Mouse (Mus musculus): Measurements from ENCODE around the gene Apeh. TPM values are rescaled to one million over a fixed set of nuclear protein-coding genes. Genes with fewer than 3 reads are reported as not detected.
A peak's percentile ranks its signal among the peaks of the same experiment; 100 is the strongest.
"Not testable (repeated sequence)": the region's sequence is repeated elsewhere in the genome, so short reads cannot be mapped to it uniquely, and the experiment has no call there.

The Apeh gene
- 72.6 and 79.0 TPM in 2 replicates for total RNA-seq (2014; fragmentation: Nextera tagmentation)
- 75.8 and 83.2 TPM in 2 replicates for total RNA-seq (2017)

- ATAC-seq (replicated peaks; ENCODE audit: poor library complexity, severe bottlenecking) = peak; percentile 88
Observed at GRCm38 (mm10) chr9:108094184-108094941, at the start of gene Apeh. Apeh (minus strand) TSS chr9:108094606.

GRCm38 (mm10) chr9:108143470-108143869 is 49.1 kb upstream of the Apeh start:
- no peak for ATAC-seq (replicated peaks; ENCODE audit: poor library complexity, severe bottlenecking)

DNA sequence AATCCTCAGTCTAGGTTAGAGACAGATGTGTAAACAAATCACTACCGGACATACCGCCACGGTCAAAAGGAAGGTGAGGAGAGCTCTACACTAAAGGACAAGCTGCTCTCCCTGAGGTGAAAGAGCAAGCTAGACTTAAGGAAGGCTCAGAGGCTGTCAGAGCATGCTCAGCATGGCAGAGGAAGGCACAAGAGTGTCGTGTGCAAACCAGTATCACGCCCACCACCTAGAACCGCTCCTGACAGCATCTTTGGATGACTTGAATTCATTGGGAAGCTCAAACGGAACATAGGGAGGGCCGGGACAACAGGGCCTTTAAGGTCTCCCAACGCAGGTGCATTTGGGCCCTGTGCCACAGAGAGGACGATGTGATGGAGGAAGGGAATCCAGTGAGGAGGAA is 47.0 kb upstream of the Apeh start:
- no peak for ATAC-seq (replicated peaks; ENCODE audit: poor library complexity, severe bottlenecking)

- ATAC-seq (replicated peaks; ENCODE audit: poor library complexity, severe bottlenecking) = no peak
Observed at GRCm38 (mm10) chr9:108139963-108140695, 45.7 kb upstream of the Apeh start.

GRCm38 (mm10) chr9:108139169-108139962 is 45.0 kb upstream of the Apeh start:
- no peak for ATAC-seq (replicated peaks; ENCODE audit: poor library complexity, severe bottlenecking)

- ATAC-seq (replicated peaks; ENCODE audit: poor library complexity, severe bottlenecking) = no peak
Observed at GRCm38 (mm10) chr9:108138118-108138517, 43.7 kb upstream of the Apeh start.

DNA sequence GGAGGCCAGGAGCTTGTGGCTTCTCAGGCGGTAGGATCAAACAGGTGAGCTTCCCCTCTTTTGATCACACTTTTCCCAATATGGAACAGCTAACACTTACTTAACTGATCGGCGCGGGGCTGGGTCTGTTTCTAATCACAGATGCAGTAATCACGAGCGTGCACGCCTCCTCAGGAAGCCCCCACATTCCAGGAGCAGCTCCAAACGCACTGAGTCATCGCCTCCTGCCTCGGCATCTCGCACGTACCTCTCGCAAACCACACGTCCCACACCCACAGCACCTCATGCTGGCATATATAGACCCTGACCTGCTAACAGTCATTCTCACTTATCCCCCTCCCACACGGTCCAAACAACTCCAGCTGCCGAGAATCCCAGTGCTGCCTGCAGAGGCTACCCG is 43.1 kb upstream of the Apeh start:
- ATAC-seq (replicated peaks; ENCODE audit: poor library complexity, severe bottlenecking) = no peak

GRCm38 (mm10) chr9:108136930-108137462 is 42.6 kb upstream of the Apeh start:
- ATAC-seq (replicated peaks; ENCODE audit: poor library complexity, severe bottlenecking) = peak; percentile 48; the same call in 1 of the 2 replicates

DNA sequence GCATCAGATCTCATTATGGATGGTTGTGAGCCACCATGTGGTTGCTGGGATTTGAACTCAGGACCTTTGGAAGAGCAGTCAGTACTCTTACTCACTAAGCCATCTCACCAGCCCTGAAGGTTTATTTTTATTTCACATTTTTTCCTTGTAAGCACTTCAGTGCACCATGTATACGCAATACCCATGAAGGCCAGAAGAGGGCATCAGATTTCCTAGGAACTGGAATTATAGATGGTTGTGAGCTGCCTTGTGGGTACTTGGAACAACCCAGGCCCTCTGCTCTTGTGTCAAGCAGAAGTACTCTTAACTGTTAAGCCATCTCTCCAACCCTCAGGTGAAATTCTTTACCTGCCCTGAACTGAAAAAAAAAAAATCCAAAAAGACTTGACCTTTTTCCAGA is 41.8 kb upstream of the Apeh start:
- ATAC-seq (replicated peaks; ENCODE audit: poor library complexity, severe bottlenecking) = 0 out of 2 replicates have a peak, but pooled peaks have one; percentile 48

DNA sequence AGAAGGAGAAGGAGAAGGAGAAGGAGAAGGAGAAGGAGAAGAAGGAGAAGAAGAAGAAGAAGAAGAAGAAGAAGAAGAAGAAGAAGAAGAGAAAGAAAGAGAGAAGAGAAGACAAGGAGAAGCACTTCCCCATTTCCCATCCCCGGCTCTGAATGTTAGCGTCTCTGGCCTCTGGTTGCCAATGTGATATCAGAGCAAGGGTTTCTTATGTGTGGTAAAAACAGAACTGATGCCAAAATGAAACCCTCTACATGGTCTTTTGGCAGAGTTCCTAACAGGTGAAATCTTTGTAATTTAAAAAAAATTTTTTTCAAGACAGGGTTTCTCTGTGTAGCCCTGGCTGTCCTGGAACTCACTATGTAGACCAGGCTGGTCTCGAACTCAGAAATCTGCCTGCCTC is 41.3 kb upstream of the Apeh start:
- not testable (repeated sequence) for ATAC-seq (replicated peaks; ENCODE audit: poor library complexity, severe bottlenecking)

GRCm38 (mm10) chr9:108133478-108133877 is 39.1 kb upstream of the Apeh start:
- ATAC-seq (replicated peaks; ENCODE audit: poor library complexity, severe bottlenecking) = no peak

DNA sequence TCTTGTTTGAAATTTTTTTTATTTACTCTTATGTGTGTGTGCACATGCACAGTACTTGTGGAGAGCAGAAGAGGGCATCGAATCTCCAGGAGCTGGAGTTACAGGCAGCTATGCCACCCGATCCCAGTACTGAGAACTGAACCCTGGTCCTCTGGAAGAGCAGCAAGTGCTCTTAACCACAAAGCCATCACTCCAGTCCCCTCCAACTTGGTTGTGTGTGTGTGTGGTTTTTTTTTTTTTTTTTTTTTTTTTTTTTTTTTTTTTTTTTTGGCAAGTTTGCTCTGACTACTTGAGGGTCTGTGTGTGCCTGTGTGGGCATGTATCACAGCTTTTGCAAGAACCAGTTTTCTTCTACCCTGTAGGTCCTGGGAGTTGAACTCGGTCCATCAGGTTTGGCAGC is 38.0 kb upstream of the Apeh start:
- no peak for ATAC-seq (replicated peaks; ENCODE audit: poor library complexity, severe bottlenecking)

DNA sequence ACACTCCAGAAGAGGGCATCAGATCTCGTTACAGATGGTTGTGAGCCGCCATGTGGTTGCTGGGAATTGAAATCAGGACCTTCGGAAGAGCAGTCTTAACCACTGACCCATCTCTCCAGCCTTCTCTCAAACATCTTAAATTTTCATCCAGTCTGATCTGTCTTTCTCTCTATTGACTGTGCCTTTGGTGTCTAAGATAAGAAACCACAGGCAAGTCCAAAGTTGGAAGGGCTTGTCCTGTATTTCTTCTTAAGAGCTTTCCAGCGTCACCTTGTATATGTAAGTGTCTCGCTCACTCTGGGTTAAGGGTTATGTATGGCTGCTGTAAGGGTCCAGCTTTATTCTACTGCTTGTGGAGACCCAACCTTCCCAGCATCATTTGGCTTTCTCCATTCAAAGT is 37.1 kb upstream of the Apeh start:
- no peak for ATAC-seq (replicated peaks; ENCODE audit: poor library complexity, severe bottlenecking)

DNA sequence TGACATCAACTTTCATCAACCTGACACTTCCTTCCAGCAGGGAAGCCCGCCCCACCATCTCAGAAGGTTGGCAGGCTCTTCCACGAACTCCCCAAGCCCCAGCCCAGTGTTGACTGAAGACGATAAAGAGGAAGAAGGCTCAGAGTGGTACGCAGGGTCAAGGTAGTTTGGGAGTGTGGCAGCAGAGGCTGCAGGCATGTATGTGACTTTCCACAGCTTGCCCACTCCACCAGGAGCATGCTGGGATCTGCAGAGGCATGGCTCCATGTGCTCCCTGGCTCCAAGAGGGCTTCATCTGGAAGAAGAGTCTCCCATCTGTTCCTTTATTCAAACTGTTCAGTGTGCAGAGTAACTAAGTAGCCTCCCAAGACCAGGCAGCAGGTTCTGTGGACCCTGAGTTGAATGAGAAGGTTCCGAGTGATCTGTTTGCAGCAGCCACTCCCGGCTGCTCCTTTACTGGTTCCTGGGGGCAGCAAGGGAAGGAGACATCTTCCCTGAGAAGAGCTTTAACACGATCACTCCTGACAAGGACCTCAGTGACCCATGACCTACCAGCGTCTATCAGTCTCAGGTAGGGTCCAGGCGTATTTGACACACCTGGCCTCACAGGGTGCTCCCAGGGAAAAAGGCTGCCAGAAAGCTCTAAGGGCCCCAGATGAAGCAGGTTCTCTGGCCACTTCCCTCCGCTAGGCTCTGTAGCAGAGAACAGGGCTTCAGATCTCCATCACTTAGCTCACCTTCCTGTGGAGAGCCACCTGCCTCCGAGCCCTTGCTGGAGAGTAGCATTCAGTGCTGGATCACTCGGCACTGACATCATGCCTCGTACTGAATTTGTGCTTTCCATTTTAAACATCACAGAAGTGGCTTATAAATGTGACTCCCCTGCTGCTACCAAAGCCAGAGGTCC is 34.9 kb upstream of the Apeh start:
- ATAC-seq (replicated peaks; ENCODE audit: poor library complexity, severe bottlenecking) = peak; percentile 52; the same call in 1 of the 2 replicates

DNA sequence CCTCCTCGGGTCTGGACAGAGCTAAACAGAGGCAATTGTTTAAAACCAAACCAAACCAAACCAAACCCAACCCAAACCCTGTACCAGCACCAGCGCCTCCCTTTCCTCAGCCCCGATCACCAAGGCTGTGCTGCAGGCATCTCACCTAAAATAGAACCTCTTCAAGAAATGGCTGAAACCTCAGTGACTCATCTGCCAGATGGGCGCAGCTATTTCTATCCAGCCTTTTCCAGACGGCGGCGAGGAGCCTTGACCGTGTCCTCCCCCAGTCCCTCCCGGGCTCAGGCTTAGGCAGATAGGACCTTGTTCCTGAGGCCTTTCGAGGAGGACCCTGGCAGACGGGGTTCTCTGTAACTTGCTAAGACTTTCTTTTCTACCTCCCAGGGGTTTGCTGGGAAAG is 33.8 kb upstream of the Apeh start:
- no peak for ATAC-seq (replicated peaks; ENCODE audit: poor library complexity, severe bottlenecking)

DNA sequence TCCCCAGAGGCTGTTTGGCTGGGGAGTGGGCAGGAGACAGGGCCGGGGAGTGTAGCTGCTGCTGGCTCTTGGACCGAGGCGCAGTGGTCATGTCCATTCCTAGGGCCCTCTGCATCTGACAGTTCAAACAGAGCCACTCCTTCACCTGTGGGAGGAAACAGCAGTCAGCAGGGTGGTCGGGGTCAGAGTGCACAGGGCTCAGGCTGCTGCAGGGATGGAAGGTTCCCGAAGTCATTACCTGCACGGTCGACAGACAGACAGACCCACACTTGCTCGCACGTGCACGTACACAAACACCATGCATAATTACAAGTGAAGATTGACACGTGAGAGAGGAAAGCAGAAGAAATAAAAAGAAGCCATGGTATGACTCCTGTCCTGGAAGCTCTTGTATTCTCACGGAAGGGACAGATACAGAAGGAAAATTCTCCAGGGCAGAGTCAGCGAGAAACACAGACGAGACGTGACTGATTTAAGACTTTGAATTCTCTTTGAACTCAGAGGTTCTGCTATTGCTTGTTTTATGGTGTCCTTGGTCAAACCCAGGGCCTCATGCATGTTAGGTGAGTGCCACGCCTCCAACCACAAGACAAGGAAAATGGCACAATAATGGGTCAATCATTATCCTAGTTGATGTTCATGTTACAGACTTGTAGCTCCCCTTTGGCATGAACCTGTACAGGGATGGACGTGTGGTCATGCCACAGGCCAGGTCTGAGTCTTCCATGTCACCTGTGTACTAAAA is 32.2 kb upstream of the Apeh start:
- no peak for ATAC-seq (replicated peaks; ENCODE audit: poor library complexity, severe bottlenecking)

DNA sequence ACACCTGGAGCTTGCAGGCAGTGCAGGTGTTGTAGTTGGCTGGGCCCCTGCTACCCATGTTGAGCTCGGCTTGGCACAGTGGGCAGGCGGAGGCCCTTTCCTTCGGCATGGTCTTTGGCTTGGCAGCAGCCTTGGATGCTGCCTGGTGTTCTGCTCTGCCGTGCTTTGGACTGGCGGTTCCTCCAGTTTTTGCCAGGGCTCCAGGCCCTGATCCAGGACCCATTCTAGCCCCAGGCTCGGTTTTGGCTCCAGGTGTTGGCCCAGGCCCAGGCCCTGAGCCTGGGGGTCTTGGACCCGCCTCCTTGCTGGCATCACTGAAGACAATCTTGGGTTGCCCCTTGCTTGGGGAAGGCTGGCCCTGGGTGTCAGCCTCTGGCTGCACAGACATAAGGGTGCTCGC is 31.3 kb upstream of the Apeh start:
- no peak for ATAC-seq (replicated peaks; ENCODE audit: poor library complexity, severe bottlenecking)

DNA sequence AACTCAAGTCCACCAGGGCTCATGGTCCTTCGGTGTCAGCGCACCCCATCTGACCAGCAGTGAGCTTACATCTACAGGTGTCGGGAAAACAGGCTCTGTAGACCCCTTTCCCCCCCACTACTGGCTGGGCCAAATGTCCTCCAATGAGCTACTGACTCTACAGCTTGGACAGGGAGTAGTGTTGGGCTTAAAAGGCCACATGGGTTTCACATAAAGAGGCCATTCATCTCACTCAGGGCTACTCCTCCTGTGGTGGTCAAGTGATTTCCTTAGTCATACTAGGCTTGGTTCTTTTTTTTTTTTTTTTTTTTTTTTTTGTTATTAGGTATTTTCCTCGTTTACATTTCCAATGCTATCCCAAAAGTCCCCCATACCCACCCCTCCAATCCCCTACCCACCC is 29.5 kb upstream of the Apeh start:
- no peak for ATAC-seq (replicated peaks; ENCODE audit: poor library complexity, severe bottlenecking)
